Mouse (Mus musculus) forebrain, embryonic 15.5 days (tissue): ENCODE measurements around the gene Zic1. TPM values are rescaled to one million over a fixed set of nuclear protein-coding genes. Genes with fewer than 3 reads are reported as not detected.
A peak's percentile ranks its signal among the peaks of the same experiment; 100 is the strongest.

ENCODE experiments used
- ATAC-seq: fragments of 200-750 bp; cut with Nextera tagmentation; replicated peaks from 2 replicates; pipeline ENCODE4 v1.8.0; 2017; ENCODE audit warnings: mild to moderate bottlenecking, moderate TSS enrichment, moderate library complexity
- H3K27ac ChIP-seq: fragments of 300-500 bp; sonication (generic); replicated peaks from 2 replicates; pipeline ENCODE4 v1.5.1; 2015; ENCODE audit warnings: mild to moderate bottlenecking, inconsistent platforms
- H3K27me3 ChIP-seq: fragments of 300-500 bp; sonication (generic); 2 replicates; pipeline ENCODE4 v1.6.1; 2015; ENCODE audit warnings: inconsistent platforms
- H3K36me3 ChIP-seq: fragments of 300-500 bp; sonication (generic); 2 replicates; pipeline ENCODE4 v1.6.1; 2015; ENCODE audit warnings: mild to moderate bottlenecking, inconsistent platforms
- H3K4me1 ChIP-seq: fragments of 300-500 bp; sonication (generic); 2 replicates; pipeline ENCODE4 v1.6.1; 2015; ENCODE audit warnings: inconsistent platforms
- H3K4me2 ChIP-seq: fragments of 300-500 bp; sonication (generic); replicated peaks from 2 replicates; pipeline ENCODE4 v1.6.1; 2015; ENCODE audit warnings: mild to moderate bottlenecking, inconsistent platforms
- H3K4me3 ChIP-seq: fragments of 300-500 bp; sonication (generic); 2 replicates; pipeline ENCODE4 v1.5.1; 2015; ENCODE audit warnings: mild to moderate bottlenecking, inconsistent platforms
- H3K9ac ChIP-seq: fragments of 300-500 bp; sonication (generic); replicated peaks from 2 replicates; pipeline ENCODE4 v1.6.1; 2015; ENCODE audit warnings: mild to moderate bottlenecking, inconsistent platforms
- H3K9me3 ChIP-seq: fragments of 300-500 bp; sonication (generic); 2 replicates; pipeline ENCODE4 v1.6.1; 2016; ENCODE audit warnings: inconsistent platforms
- WGBS: fragments of 180-500 bp; shearing (Covaris S2); methylation state at CpG from one replicate; pipeline ENCODE4 v1.1.7; 2015; ENCODE audit warnings: mixed read lengths; 5-methylcytosine and 5-hydroxymethylcytosine counted together
- polyA plus RNA-seq: library from polyadenylated mRNA; unstranded; fragments of >200 nt; fragmentation: Nextera tagmentation; extraction: Ambion mirVana; gene quantifications from 2 replicates; pipeline ENCODE4 v1.2.1, GENCODE M21; 2015

Zic1 gene
- polyA plus RNA-seq, 1 experiment from 2014 or later = 9.6 TPM

DNA sequence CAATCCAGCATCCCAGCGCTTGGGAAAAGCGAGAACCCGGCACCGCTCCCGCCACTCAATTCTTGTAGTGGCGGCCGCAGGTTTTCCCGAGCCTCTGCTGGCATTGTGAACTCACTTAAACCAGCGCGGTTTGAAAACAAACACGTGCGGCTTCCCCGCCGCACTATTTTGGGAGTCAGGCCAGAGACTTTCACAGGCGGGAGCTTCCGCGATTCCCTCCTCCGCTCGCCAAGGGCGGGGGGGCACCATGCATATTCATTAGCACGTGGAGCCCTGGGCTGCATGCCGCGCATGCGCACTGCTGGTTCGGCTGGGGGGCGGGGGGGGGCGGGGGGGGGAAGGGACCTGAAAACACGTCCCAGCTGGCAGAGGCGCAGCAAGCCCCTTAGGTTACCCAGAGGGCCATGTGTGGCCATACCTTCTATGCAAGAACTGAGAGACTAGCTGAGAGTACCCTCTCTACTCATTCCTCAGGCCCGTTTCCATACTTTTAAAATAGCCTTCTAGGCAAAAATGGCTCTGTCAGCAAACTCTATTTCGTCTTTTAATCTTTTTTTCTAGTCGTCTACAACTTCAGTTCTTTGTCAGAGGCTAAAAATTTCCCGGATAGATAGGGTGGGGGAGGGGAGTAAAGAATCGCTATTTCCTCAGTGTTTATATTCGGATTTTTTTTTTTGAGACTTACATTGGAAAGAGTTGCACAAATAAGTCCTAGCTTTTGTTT lies 9.8 kb downstream of the Zic1 start:
- Histone ChIP-seq H3K9ac (0 out of 2 replicates have a peak overlapping the region, but pooled peaks have one; percentile 28), H3K27me3 (peaks cover 62% of the 10 kb centered on the region), H3K9me3 (no peaks in the 10 kb centered on the region), H3K4me1 (peaks cover 16% of the 10 kb centered on the region), H3K4me2 (peak overlapping the region; percentile 47), H3K27ac (peak overlapping the region; percentile 79), H3K36me3 (no peaks in the 10 kb centered on the region), H3K4me3 (peak overlapping the region; percentile 34)
- WGBS = 2% methylated on average over 35 of the region's 35 CpGs
- peak; percentile 80 for ATAC-seq

DNA sequence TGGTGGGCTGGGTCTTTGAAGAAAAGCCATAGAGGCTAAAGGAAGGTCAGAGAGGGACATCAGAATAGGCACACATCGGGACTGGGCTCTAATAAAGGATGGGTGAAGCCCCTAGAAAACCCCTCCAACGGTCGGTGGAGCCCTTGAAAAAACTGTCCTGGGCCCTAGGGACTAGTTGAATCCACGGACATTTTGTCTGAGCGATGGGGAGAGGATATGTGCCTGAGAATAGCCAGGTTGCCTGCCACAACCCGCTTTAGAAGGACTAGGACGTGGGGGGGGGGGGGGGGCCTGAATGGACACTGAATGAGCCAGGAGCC lies 10.4 kb downstream of the Zic1 start:
- H3K27ac ChIP-seq = peak overlapping the region; percentile 79
- no peaks in the 10 kb centered on the region for H3K36me3 ChIP-seq
- H3K4me3 ChIP-seq = peak overlapping the region; percentile 34
- WGBS = 2% methylated on average over 7 of the region's 7 CpGs
- H3K4me1 ChIP-seq = peaks cover 16% of the 10 kb centered on the region
- no peak for ATAC-seq
- peaks cover 68% of the 10 kb centered on the region for H3K27me3 ChIP-seq
- H3K4me2 ChIP-seq = peak overlapping the region; percentile 47
- H3K9me3 ChIP-seq = no peaks in the 10 kb centered on the region
- peak overlapping the region; percentile 28; the same call in 1 of the 2 replicates for H3K9ac ChIP-seq

DNA sequence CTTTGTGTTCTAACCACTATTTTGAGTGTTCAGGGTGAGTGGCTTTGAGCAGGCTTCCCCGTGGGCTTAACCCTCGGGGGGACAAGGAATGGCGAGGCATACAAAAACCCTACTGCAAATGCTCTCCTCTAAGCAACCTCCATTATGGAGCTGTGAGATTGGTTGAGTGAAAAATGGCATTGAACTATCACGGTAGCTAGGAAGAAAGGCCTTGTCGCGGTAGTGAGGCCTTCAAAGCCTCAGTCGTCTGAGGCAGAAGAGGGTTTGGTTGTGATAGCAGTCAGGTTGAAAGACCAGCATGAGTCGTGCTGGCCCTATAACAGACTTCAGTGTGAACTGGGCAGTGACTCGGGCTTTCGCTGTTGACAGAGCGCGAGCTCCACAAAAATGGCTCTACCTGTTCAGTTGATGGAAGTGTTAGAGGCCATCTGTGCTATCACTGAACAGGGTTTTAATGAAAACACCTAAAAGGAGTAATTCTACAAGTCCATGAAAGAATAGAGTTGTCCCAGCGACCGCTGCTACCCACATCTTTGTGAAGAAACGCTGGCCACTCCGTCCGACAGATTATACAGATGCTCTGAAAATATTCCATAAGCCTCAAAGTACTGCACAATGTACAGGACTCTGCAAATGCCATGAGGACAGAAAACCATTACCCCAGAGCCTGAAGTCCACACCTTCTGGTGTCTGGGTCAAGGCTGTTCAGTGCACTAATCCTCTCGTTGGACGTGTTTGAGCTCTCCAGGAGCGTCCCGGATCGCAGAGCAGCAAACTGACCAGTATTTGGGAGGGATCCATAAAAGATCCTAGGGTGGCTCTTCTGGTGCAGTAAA lies 11.0 kb downstream of the Zic1 start:
- Histone ChIP-seq H3K27ac (peak overlapping the region; percentile 79), H3K9ac (peak overlapping the region; percentile 24), H3K4me1 (peaks cover 16% of the 10 kb centered on the region), H3K27me3 (peaks cover 74% of the 10 kb centered on the region), H3K9me3 (no peaks in the 10 kb centered on the region), H3K4me3 (peak overlapping the region; percentile 34), H3K36me3 (no peaks in the 10 kb centered on the region), H3K4me2 (peak overlapping the region; percentile 47)
- ATAC-seq = 0 out of 2 replicates have a peak, but pooled peaks have one; percentile 5
- 29% methylated on average over 22 of the region's 22 CpGs for WGBS

GRCm38 (mm10) chr9:91353551-91354433 lies 11.8 kb downstream of the Zic1 start:
- Histone ChIP-seq H3K27me3 (peaks cover 72% of the 10 kb centered on the region), H3K4me3 (peak overlapping the region; percentile 12; the same call in 1 of the 2 replicates), H3K36me3 (no peaks in the 10 kb centered on the region), H3K27ac (peak overlapping the region; percentile 79), H3K9ac (peak overlapping the region; percentile 24), H3K4me1 (peaks cover 16% of the 10 kb centered on the region), H3K9me3 (no peaks in the 10 kb centered on the region), H3K4me2 (peak overlapping the region; percentile 47)
- ATAC-seq = 0 out of 2 replicates have a peak, but pooled peaks have one; percentile 12
- 20% methylated on average over 37 of the region's 37 CpGs for WGBS

- 7% methylated on average over 15 of the region's 15 CpGs for WGBS
- peaks cover 68% of the 10 kb centered on the region for H3K27me3 ChIP-seq
Observed at GRCm38 (mm10) chr9:91352786-91353185, 12.8 kb downstream of the Zic1 start.

GRCm38 (mm10) chr9:91351961-91352411 lies 13.6 kb downstream of the Zic1 start:
- Histone ChIP-seq H3K4me2 (peak overlapping the region; percentile 24), H3K27ac (peak overlapping the region; percentile 74), H3K4me3 (peak overlapping the region; percentile 17), H3K9me3 (no peaks in the 10 kb centered on the region), H3K36me3 (no peaks in the 10 kb centered on the region), H3K27me3 (peaks cover 61% of the 10 kb centered on the region), H3K4me1 (peaks cover 16% of the 10 kb centered on the region), H3K9ac (0 out of 2 replicates have a peak overlapping the region, but pooled peaks have one; percentile 14)
- ATAC-seq = no peak
- 8% methylated on average over 13 of the region's 13 CpGs for WGBS

More at GRCm38 (mm10) chr9:91352786-91353185, 12.8 kb downstream of the Zic1 start:
- no peaks in the 10 kb centered on the region for H3K9me3 ChIP-seq
- ATAC-seq = no peak
- H3K4me3 ChIP-seq = peak overlapping the region; percentile 11; the same call in 1 of the 2 replicates
- H3K4me1 ChIP-seq = peaks cover 16% of the 10 kb centered on the region
- H3K27ac ChIP-seq = peak overlapping the region; percentile 79
- H3K4me2 ChIP-seq = peak overlapping the region; percentile 47
- no peak overlapping the region for H3K9ac ChIP-seq
- no peaks in the 10 kb centered on the region for H3K36me3 ChIP-seq

- Histone ChIP-seq H3K9ac (peak overlapping the region; percentile 16; the same call in 1 of the 2 replicates), H3K4me3 (peak overlapping the region; percentile 21; the same call in 1 of the 2 replicates), H3K9me3 (no peaks in the 10 kb centered on the region), H3K27me3 (peaks cover 55% of the 10 kb centered on the region), H3K36me3 (no peaks in the 10 kb centered on the region), H3K27ac (peak overlapping the region; percentile 74), H3K4me2 (peak overlapping the region; percentile 33; the same call in 1 of the 2 replicates), H3K4me1 (peaks cover 16% of the 10 kb centered on the region)
- ATAC-seq = no peak
- 14% methylated on average over 5 of the region's 5 CpGs for whole genome bisulfite sequencing
Observed at GRCm38 (mm10) chr9:91351361-91351760, 14.2 kb downstream of the Zic1 start.

DNA sequence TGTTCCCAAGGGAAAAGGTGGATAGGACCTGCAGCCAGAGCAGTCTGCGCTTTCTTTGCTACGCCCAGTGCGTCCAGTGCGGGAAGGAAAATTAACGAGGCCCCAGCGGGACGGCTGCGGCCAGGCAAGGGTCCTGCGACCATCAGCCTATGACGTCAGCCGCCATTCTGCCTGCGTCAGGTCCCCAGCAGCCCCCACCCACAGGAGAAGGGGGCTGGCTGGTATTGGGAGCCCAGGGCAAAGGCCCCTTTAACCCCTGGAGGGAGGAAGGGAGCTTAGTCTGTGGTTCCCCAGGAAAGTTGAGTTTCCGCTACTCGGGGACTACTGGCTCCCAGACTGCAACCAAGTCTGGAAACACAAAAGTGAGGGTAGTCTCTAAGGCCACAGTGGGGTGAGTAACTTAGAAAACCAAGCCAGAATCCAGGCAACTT lies 14.7 kb downstream of the Zic1 start:
- Histone ChIP-seq H3K4me1 (peaks cover 14% of the 10 kb centered on the region), H3K27me3 (peaks cover 52% of the 10 kb centered on the region), H3K27ac (peak overlapping the region; percentile 74), H3K9ac (no peak overlapping the region), H3K36me3 (no peaks in the 10 kb centered on the region), H3K9me3 (no peaks in the 10 kb centered on the region), H3K4me2 (peak overlapping the region; percentile 33), H3K4me3 (peak overlapping the region; percentile 21)
- WGBS = 3% methylated on average over 14 of the region's 14 CpGs
- ATAC-seq = peak; percentile 43; the same call in 1 of the 2 replicates

DNA sequence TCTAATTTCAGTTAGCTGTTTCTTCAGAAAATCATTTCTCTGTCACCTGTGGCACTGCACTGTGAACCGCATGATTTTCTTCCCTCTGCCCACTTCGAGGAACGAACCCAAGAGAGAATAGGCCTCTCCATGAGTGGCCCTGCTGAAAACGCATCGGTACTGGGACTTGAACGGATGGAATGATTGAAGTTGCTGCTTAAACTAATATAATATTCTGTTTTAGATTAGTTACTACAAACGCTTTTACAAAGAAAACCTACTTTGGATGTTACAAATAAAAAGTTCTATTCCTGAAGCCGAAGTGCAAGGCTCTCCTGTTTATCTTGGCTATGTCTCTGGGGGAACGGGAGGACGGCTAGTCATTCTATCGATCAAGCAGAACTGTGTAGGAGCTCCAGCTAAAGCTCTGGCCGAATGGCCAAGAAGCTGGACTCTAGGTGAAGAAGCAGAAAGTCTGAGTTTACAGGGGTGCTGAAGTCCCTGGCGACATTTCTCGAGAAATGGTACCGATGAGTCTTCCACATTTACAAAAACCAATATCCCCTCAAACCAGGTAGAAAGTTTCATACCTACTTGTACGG lies 15.3 kb downstream of the Zic1 start:
- H3K36me3 ChIP-seq = no peaks in the 10 kb centered on the region
- H3K9ac ChIP-seq = 0 out of 2 replicates have a peak overlapping the region, but pooled peaks have one; percentile 6
- H3K27me3 ChIP-seq = peaks cover 52% of the 10 kb centered on the region
- H3K4me3 ChIP-seq = peak overlapping the region; percentile 21
- H3K27ac ChIP-seq = peak overlapping the region; percentile 74
- ATAC-seq = no peak
- peaks cover 8% of the 10 kb centered on the region for H3K4me1 ChIP-seq
- H3K4me2 ChIP-seq = peak overlapping the region; percentile 33
- 9% methylated on average over 16 of the region's 16 CpGs for WGBS
- no peaks in the 10 kb centered on the region for H3K9me3 ChIP-seq

DNA sequence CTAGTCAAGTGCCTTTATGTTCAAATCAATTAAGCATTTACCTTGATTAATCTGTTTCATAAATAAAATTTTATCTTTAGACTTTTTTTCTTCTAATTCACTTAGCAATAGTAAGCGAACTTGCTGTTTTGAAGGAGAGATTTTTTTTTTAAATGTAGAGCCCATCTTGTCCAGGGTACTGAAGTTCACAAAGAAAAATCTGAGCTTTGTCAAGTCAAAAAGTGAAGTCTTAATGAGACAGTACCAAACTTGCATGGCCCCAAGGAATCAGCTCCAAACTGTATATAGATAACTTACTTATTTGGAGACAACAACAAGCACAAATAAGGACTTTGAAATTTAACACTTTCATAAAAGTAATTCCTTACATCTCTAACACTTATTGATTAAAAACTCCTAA lies 16.9 kb downstream of the Zic1 start:
- H3K9ac ChIP-seq = no peak overlapping the region
- H3K9me3 ChIP-seq = no peaks in the 10 kb centered on the region
- no peaks in the 10 kb centered on the region for H3K36me3 ChIP-seq
- peaks cover 40% of the 10 kb centered on the region for H3K27me3 ChIP-seq
- no peak overlapping the region for H3K27ac ChIP-seq
- no peak overlapping the region for H3K4me2 ChIP-seq
- no peak overlapping the region for H3K4me3 ChIP-seq
- no peaks in the 10 kb centered on the region for H3K4me1 ChIP-seq
- no peak for ATAC-seq
- 52% methylated on average over 1 of the region's 1 CpGs for WGBS

- Histone ChIP-seq H3K4me3 (no peak overlapping the region), H3K27me3 (peaks cover 33% of the 10 kb centered on the region), H3K27ac (no peak overlapping the region), H3K4me1 (no peaks in the 10 kb centered on the region), H3K4me2 (no peak overlapping the region), H3K36me3 (no peaks in the 10 kb centered on the region), H3K9me3 (no peaks in the 10 kb centered on the region), H3K9ac (no peak overlapping the region)
- 70% methylated on average over 2 of the region's 2 CpGs for WGBS
- no peak for ATAC-seq
Observed at GRCm38 (mm10) chr9:91347591-91347990, 18.0 kb downstream of the Zic1 start.
